Mouse (Mus musculus) Muller cell, postnatal 12 days (primary cell): ENCODE measurements around the gene Tgfb2.

Source experiments
- DNase-seq: peaks from one replicate; pipeline ENCODE4 v3.0.0-alpha.2; 2015; ENCODE audit errors: inconsistent ontology term

Tgfb2 gene

DNA sequence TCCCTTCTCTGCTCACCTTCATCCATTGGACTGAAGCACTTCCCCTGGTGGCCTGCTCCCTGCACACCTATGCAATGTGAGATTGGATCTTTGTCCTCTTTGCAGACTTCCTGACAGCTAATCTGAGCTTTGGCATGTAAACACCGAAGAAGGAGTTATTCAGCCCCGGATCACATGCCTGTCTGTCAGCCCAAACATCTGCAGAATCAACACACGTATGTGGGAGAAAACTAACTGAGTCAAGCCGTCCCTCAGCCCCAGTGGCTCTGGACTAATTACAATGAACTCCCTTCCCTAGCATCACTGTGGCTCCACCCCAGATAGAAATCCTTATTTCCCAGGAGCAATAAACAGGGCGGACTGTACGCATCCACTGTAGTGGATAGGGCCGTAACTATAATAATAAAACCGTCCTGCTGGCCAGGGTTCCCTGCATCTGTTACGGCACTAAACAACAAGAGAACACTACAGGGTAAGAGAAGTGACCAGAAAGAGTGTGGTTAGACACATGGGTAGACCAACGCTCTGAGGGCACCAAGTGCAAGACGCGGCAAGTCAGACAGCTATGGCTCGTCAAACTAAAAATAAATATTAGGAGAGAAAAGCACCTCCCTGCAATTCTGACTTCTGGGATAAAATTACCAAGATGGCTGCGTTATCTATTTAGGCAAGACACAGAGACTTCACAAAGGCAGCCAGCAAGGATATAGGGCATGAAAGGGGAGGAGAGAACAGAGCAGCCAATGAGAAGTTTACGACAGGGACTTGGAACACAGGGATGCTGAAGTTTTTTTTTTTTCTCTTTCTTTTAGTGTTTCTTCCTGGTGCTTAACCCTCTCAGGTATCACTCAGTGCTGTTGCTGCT is 3.2 kb downstream of the Tgfb2 start:
- peak; percentile 86 for DNase-seq

GRCm38 (mm10) chr1:186701206-186701905 is 4.4 kb downstream of the Tgfb2 start:
- peak; percentile 80 for DNase-seq

GRCm38 (mm10) chr1:186700496-186700895 is 5.3 kb downstream of the Tgfb2 start:
- no peak for DNase-seq

GRCm38 (mm10) chr1:186698583-186699338 is 7.0 kb downstream of the Tgfb2 start:
- no peak for DNase-seq

- DNase-seq: no peak
Observed at GRCm38 (mm10) chr1:186696231-186696630, 9.6 kb downstream of the Tgfb2 start.

GRCm38 (mm10) chr1:186695361-186695760 is 10.4 kb downstream of the Tgfb2 start:
- peak; percentile 93 for DNase-seq

- DNase-seq: no peak
Observed at GRCm38 (mm10) chr1:186692370-186692769, 13.4 kb downstream of the Tgfb2 start.

DNA sequence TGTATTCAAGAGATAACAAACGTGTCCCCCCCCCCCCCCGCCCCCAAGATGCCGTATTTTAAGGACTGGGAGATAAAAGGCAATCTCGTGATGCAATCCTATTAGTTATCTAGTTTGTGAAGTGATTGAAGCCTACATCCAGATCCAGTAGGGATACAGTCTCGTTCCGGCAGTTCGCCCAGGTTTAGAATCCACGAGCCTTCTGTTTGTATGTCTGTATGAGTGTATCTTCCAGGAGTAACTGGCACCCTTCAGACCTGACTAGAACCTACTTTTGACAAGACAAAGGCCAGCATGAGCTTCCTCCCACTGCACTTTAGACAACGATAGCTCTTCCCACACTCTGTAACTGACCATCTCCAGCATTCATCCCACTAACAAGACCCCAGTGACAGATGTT is 14.1 kb downstream of the Tgfb2 start:
- DNase-seq: no peak

DNA sequence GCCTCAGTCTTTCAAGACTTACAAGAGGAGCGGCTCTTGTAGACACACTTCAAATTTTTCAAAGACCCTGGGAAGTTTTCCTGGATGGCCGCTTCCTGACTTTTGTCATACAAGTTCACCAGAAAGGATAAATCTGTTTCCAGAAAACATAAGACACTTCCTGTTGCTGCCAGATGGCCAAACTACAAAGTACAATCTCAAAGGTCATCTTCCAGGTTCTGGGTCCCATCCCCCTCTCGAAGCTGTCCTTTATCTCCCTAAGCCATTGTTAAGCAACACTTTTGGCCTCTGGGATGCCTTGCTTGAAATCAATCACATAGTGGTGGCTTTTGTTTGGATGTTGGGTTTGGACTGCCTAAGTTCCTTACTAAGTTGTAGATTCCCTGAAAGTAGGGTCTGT is 21.7 kb downstream of the Tgfb2 start:
- no peak for DNase-seq

- peak; percentile 78 for DNase-seq
Observed at GRCm38 (mm10) chr1:186682606-186683005, 23.2 kb downstream of the Tgfb2 start.

GRCm38 (mm10) chr1:186677614-186678013 is 28.2 kb downstream of the Tgfb2 start:
- no peak for DNase-seq

DNA sequence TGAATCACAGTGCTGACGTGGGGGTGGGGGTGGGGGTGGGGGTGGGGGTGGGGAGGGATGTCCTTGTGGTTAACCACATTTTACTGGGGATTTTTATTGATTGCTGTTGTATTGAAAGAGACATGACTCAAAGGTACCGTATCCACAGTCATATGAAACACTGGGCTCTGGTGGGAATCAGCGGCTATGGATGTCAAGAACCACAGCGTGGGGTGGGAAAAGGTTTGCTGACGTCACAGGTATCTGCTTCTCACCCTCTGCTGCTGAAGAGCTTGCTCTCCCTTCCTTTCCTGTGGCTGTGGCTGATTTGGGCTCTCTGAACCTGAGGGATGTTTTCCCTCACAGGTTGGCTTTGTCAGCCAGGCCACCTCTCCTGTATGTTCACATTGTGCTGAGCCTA is 29.6 kb downstream of the Tgfb2 start:
- DNase-seq: peak; percentile 67

GRCm38 (mm10) chr1:186675263-186675662 is 30.5 kb downstream of the Tgfb2 start:
- DNase-seq: no peak

DNA sequence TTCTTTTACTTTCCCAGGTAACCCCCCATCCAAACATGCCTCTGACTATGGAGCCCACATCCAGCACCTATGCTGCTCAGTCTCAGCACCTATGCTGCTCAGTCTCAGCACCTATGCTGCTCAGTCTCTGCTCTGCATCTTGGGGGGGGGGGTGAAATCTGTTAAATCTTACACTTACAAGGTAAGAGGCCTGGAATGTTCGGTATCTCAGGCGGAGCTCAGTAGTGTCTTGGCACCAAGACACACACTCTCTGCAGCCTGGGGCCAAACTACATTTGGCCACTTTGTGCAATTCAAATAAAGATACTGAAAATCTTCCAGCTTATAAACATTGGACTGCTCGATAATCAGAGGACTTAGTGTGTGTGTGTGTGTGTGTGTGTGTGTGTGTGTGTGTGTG is 31.2 kb downstream of the Tgfb2 start:
- DNase-seq: no peak

DNA sequence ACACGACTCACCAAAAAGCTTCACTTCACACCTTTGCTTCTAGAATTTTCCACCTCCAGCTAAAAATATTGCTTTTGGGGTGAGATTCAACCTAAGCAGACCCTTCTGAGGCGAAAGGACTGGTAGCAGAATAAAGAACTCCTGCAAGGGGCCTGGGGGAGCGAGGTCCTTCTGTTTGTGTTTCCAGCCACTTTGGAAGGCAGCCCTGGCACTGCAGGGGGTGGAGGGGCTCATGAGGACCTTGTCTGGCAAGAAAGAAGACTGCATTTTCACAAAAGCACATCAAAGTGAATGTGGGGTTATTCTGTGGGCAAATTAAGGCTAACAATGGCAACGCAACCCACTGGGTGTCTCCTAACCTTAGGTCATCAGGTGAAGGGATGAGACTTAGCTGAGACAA is 32.6 kb downstream of the Tgfb2 start:
- no peak for DNase-seq

DNA sequence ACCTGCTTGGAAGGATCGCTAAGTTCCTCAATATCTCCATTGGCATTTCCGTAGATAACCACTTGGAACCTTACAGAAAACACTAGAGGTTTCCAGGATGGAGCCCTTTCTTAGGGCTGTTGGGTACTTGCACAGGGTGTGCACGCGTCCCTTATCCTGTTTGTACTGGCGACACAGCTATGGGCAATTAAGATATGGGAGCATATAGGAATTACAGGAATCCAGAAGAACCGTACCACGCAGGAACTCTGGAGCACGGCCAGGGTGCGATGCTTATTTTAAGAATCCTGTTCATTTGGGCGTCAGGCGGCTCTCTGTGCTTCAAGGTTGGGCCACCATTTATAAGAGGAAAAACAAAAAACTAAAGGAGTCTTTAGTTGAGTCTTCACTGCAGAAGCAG is 42.4 kb downstream of the Tgfb2 start:
- DNase-seq: no peak

GRCm38 (mm10) chr1:186662996-186663395 is 42.8 kb downstream of the Tgfb2 start:
- no peak for DNase-seq

- DNase-seq: no peak
Observed at GRCm38 (mm10) chr1:186661206-186661921, 44.4 kb downstream of the Tgfb2 start.

DNA sequence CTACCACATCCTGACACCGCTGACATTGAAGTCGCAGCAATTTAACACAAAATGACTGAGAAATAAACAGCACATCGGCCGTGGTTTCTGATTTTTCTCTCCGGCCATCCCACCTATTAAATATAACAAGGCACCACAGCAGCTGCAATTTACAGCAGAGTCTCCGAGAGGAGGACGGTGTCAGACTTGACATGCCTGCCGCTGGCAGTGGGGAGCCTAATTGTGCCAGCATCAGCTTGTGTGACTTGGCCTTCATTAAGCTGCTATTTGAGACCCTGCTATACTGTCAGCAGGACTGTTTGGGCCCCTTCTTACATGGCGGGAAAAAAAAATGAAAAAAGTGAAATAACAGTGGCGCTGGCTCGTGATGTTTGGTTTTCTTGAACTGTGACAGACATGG is 47.0 kb downstream of the Tgfb2 start:
- no peak for DNase-seq

DNA sequence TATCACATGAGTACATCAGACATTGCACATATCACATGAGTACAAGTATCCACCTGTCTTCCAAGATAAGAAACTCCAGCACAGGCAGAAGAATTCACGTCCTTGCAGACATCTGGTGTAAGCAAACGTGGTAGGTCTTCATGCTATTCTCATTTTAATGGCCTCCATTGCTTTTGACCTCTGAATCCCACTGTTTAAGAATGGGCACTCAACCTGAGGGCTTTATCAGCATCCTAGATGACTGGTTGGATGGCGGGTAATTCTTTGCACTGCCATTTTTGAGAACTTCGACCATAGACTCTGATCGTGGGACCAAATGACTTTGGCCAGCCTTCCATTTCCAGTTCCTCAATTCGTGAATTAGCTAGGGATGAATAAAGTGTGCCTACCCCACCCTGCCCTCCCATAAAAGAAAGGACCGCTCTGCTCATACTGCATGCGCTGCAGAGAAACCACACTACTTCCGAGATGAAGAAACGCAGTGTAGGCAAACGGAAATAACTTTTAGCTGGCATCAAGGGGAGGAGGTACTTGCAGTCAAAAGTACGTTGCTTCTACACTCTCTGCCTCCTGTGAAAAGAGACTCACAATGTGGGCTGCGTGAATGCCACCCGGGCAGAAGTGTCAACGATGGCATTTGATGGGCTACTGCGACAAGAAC is 48.1 kb downstream of the Tgfb2 start:
- DNase-seq: no peak

- DNase-seq: no peak
Observed at GRCm38 (mm10) chr1:186656732-186657329, 49.0 kb downstream of the Tgfb2 start.
